ENCODE assay signal across 26 mouse cellular contexts in genomic region chr17:74689406-74689805, GRCm38 (mm10). TPM values are rescaled to one million over a fixed set of nuclear protein-coding genes. Genes with fewer than 3 reads are reported as not detected.
DNase-seq lines count a peak whose midpoint lies in the region; ATAC-seq lines count a peak whose summit lies in the region.
"Had no signal": no experiment of that assay in that cellular context is flagged by ENCODE, and none has a peak within 500 bp of the region (broad histone marks: within the 10 kb centered on the region; RNA-seq: fewer than 3 reads in every experiment).

No protein-coding gene starts in this region.

- no peak overlapping the region for H3K4me3 ChIP-seq in kidney, embryonic 14.5 days (ENCODE audit: low read length)
- H3K4me3 ChIP-seq: embryonic facial prominence, embryonic 10.5 days; embryonic facial prominence, embryonic 12.5 days; erythroblast, embryonic 14.5 days; forebrain, embryonic 10.5 days; forebrain, embryonic 12.5 days had no signal

- DNase-seq in kidney, adult 18-20 months, result peak; percentile 16
- DNase-seq in kidney, postnatal 4 days, result no peak
- DNase-seq in kidney, adult 8-10 months, result peak; percentile 19 to 43
- DNase-seq in kidney, postnatal 14 days, result no peak
- DNase-seq in kidney, postnatal 36 days, result peak; percentile 9 to 50
- DNase-seq in yolk sac, embryonic 10.5 days (ENCODE audit: low spot score), result peak; percentile 18
- DNase-seq: adrenal gland, adult 8-10 months; adrenal gland, postnatal 14 days; adrenal gland, postnatal 36 days; cerebellum, adult 11-12 months; cerebellum, adult 2 months; cerebellum, adult 9-10 months; cerebellum, postnatal 10 days; cerebellum, postnatal 25 days had no signal

- H3K36me3 ChIP-seq in kidney, embryonic 14.5 days (ENCODE audit: control insufficient read depth, insufficient read depth, low read length), result peaks cover 49% of the 10 kb centered on the region

- WGBS in kidney, embryonic 14.5 days, result 91% methylated on average over 4 of the region's 4 CpGs

- ATAC-seq in kidney, embryonic 14.5 days (ENCODE audit: low FRiP score, low TSS enrichment), result no peak
- ATAC-seq in erythroblast, adult 5-6 weeks (replicated peaks; ENCODE audit: low FRiP score, poor library complexity, severe bottlenecking), result no peak
- ATAC-seq: activated CD4-positive, CD25-positive, alpha-beta regulatory T cell, adult 4 months; forebrain, embryonic 14.5 days; forebrain, embryonic 16.5 days; Patski had no signal

- H3K27me3 ChIP-seq in kidney, embryonic 14.5 days (ENCODE audit: control insufficient read depth, insufficient read depth, low read length), result no peaks in the 10 kb centered on the region
- H3K27me3 ChIP-seq: embryonic facial prominence, embryonic 12.5 days; forebrain, embryonic 12.5 days; Patski had no signal

- H3K9ac ChIP-seq in kidney, embryonic 14.5 days (ENCODE audit: low read depth, low read length), result no peak overlapping the region
- H3K9ac ChIP-seq: embryonic facial prominence, embryonic 12.5 days; forebrain, embryonic 12.5 days had no signal

- no peaks in the 10 kb centered on the region for H3K9me3 ChIP-seq in kidney, embryonic 14.5 days (ENCODE audit: control insufficient read depth, low read length)
- H3K9me3 ChIP-seq: embryonic facial prominence, embryonic 10.5 days; embryonic facial prominence, embryonic 12.5 days; forebrain, embryonic 10.5 days; forebrain, embryonic 12.5 days; G1E had no signal

- H3K27ac ChIP-seq in kidney, embryonic 14.5 days (ENCODE audit: low read depth, low read length), result no peak overlapping the region
- H3K27ac ChIP-seq: embryonic facial prominence, embryonic 10.5 days; embryonic facial prominence, embryonic 12.5 days; forebrain, embryonic 10.5 days; forebrain, embryonic 12.5 days had no signal

- no peaks in the 10 kb centered on the region for H3K4me1 ChIP-seq in kidney, embryonic 14.5 days (ENCODE audit: control insufficient read depth, insufficient read depth, low read length)
- H3K4me1 ChIP-seq: embryonic facial prominence, embryonic 10.5 days; embryonic facial prominence, embryonic 12.5 days; forebrain, embryonic 10.5 days; forebrain, embryonic 12.5 days had no signal

- no peak overlapping the region for H3K4me2 ChIP-seq in kidney, embryonic 14.5 days (replicated peaks; ENCODE audit: low read depth, low read length)
- H3K4me2 ChIP-seq: embryonic facial prominence, embryonic 12.5 days; forebrain, embryonic 12.5 days had no signal

RNA-seq across cellular contexts. Expression of gene Ttc27, which starts 28.1 kb away (rescaled TPM):
- polyA plus RNA-seq in kidney, embryonic 14.5 days (2014; fragmentation: Nextera tagmentation; extraction: Ambion mirVana), result 26.4 and 32.4 TPM in 2 replicates
- total RNA-seq in erythroblast, adult 5-6 weeks (2015; ENCODE audit: low replicate concordance), result 10.0 and 11.0 TPM in 2 replicates
- total RNA-seq in erythroblast, adult 5-6 weeks (2017; ENCODE audit: low replicate concordance), result 10.5 and 10.7 TPM in 2 replicates

Comparison
In these comparisons a context has a peak if more than half of its experiments do, and no peak if none do; other contexts are left out.
1. DNase-seq: peak in kidney, adult 18-20 months (single experiment), kidney, adult 8-10 months (2 of 2), kidney, postnatal 36 days (2 of 2) and yolk sac, embryonic 10.5 days (single experiment); none in kidney, postnatal 4 days (0 of 2) and kidney, postnatal 14 days (single experiment).